Mouse (Mus musculus) heart, postnatal 4 days (tissue): ENCODE data around the gene 1600015I10Rik. TPM values are rescaled to one million over a fixed set of nuclear protein-coding genes. Genes with fewer than 3 reads are reported as not detected.

Experiments used
- DNase-seq: peaks from one replicate; pipeline ENCODE4 v3.0.0; 2021
- total RNA-seq, 2 experiments: library from RNA; stranded (reverse); gene quantifications; 2 replicates each; pipeline ENCODE4 v1.2.3; 2021

1600015I10Rik gene
- total RNA-seq, 2 experiments from 2014 or later: not detected

DNA sequence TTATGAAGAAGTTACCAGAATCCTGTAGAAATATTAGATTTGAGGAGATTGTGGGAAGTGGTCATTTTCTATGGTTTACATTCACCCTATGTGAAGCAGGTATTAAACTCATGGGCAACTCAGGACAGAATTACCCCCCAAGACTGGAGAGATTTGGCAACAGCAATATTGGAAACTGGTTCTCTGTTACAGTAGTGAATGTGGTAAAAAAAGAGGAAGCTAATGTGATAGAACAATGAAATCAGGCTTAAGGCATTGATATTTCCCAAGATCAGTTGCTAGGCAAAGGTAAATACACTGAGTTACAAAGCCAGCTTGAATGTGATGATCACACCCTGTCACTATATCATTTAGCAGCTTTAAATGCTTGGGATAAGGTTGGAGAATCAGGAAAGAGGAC, 38.2 kb downstream of the 1600015I10Rik start:
- no peak for DNase-seq

DNA sequence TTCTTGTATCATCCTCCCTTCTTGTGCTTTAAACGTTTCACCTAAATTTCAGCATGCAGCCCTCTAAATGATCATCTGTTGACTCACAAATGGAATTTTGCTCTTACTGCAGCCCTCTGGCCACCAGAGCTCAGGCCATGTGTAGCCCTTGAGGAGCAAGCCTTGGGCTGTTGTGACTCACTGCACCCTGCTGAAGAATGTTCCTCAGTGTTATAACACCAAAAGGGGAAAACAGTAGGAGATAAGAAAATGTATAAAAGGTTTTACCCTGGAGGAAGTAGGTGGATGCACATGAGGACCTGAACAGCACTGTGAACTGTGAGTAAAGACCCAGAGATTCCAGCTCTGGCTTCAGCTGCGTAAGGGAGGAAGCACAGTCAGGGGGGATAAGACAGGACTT, 45.0 kb downstream of the 1600015I10Rik start, which contains the start of gene Doxl2:
TSS of gene Doxl2 (plus strand) at position 301 of the 400 bp plus-strand sequence.
- DNase-seq: no peak

DNA sequence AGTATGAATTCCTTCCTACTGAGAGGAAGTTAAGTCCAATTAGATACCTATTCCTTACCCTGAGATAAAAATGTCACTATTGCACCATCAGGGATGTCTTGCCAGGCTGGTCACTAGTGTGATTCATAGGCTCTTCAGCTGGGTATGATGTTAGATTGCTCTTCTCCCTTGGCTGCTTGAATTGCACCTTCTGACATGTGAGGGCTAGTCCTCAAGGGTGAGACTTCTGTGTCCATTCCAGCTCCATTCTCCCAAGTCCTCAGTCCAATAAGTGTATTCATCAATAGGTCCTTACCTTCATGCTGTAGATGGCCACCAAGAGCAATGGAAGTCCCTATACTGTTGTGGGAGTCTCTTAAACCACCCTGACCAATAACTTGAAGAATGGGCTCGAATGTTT, 49.9 kb downstream of the 1600015I10Rik start:
- DNase-seq: no peak

DNA sequence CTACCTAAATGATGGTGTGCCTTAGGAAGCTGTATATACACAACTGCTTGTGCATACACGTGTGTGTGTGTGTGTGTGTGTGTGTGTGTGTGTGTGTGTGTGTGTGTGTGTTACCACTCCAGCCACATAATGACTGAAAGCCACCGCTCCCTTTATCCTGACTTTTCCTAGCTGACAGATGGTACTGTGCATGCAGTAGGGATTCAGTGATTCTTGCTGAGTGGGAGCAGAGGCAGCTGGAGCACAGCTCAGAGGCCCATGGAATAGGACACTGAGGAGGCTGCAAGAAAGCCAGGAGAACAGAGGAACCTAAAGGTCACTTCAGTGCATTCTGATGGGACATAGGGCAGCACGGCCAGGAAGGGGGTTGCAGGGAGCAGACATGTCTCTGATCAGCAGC, 52.6 kb downstream of the 1600015I10Rik start:
- no peak for DNase-seq

Other genes with a start within 250 kb of the 1600015I10Rik start
- 10 to 100 TPM; 41.2 to 50.1 TPM for gene Gimap4, start 245.3 kb upstream of the 1600015I10Rik start, total RNA-seq
- 10 to 100 TPM; 62.2 to 64.7 TPM for gene Gimap6, start 221.7 kb upstream of the 1600015I10Rik start, total RNA-seq
- 1 to 10 TPM; 7.1 to 7.2 TPM for gene Gm28053, start 211.3 kb upstream of the 1600015I10Rik start, total RNA-seq
- not detected for gene Gimap7, start 211.3 kb upstream of the 1600015I10Rik start, total RNA-seq
- 10 to 100 TPM; 12.9 to 19.4 TPM for gene Gimap1, start 190.8 kb upstream of the 1600015I10Rik start, total RNA-seq
- gene Gimap5, start 183.7 kb upstream of the 1600015I10Rik start, total RNA-seq: 10 to 100 TPM; 11.6 to 11.8 TPM
- under 1 TPM; 0.38 to 0.54 TPM for gene Gimap3, start 159.0 kb upstream of the 1600015I10Rik start, total RNA-seq
- 10 to 100 TPM; 33.6 to 34.8 TPM for gene Tmem176a, start 89.0 kb upstream of the 1600015I10Rik start, total RNA-seq
- gene Tmem176b, start 88.4 kb upstream of the 1600015I10Rik start, total RNA-seq: 10 to 100 TPM; 90.2 to 95.6 TPM
- gene Aoc1, start 57.0 kb upstream of the 1600015I10Rik start, total RNA-seq: not detected
- not detected for gene Doxl2, start 45.1 kb downstream of the 1600015I10Rik start, total RNA-seq
- gene Svs1, start 57.0 kb downstream of the 1600015I10Rik start, total RNA-seq: not detected
- under 1 TPM; 0.55 to 0.63 TPM for gene Gpnmb, start 106.7 kb downstream of the 1600015I10Rik start, total RNA-seq
- gene Malsu1, start 143.9 kb downstream of the 1600015I10Rik start, total RNA-seq: 10 to 100 TPM; 33.4 to 43.2 TPM